Mouse (Mus musculus) bone marrow macrophage, adult 2 months (primary cell): ENCODE data around the gene Smg5.

Experiments used
- CTCF ChIP-seq: IDR thresholded peaks from 2 replicates; pipeline ENCODE4 v1.5.1; 2012; ENCODE audit warnings: low read depth, mild to moderate bottlenecking, low read length, moderate library complexity
- POLR2A ChIP-seq: IDR thresholded peaks from 2 replicates; pipeline ENCODE4 v1.6.1; 2012; ENCODE audit warnings: mild to moderate bottlenecking, low read depth, low read length, borderline replicate concordance

DNA sequence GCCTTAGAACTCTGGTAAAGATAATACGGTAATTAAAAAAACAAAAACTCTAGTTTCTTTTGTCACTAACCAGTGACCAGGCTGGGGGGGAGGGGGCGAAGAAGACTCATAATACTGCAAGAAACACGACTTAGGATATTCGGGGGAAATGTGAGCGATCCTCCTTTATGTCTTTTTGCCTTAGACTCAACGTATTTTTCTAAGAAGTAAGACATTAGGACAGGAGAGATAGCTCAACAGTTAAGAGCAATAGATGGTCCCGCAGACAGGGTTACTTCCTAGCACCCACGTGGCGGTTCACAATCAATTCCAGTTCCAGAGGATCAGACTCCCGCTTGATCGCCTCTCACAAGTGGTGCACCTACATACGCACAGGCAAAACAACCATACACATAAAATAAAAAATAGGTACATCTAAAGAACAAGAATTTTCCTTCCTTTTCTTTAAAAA, 39.9 kb upstream of the Smg5 start:
- TF ChIP-seq CTCF (no peak), POLR2A (no peak)
